Mouse (Mus musculus) limb, embryonic 14.5 days (tissue): ENCODE data around the gene Ppp1cc. TPM values are rescaled to one million over a fixed set of nuclear protein-coding genes. Genes with fewer than 3 reads are reported as not detected.
A peak's percentile ranks its signal among the peaks of the same experiment; 100 is the strongest.

ENCODE experiments used
- ATAC-seq: fragments of 200-750 bp; cut with Nextera tagmentation; 2 replicates; pipeline ENCODE4 v1.8.0; 2017; ENCODE audit warnings: low read depth, moderate number of reproducible peaks, moderate TSS enrichment; ENCODE audit not compliant: low FRiP score
- DNase-seq: peaks from one replicate; pipeline ENCODE4 v3.0.0-alpha.2; 2015; ENCODE audit warnings: low spot score
- H3K27ac ChIP-seq: fragments of 300-500 bp; sonication (generic); replicated peaks from 2 replicates; pipeline ENCODE4 v1.5.1; 2014; ENCODE audit warnings: low read depth, mild to moderate bottlenecking, low read length, moderate library complexity, mixed read lengths
- H3K27me3 ChIP-seq: fragments of 300-500 bp; sonication (generic); 2 replicates; pipeline ENCODE4 v1.6.1; 2014; ENCODE audit warnings: low read length, mixed read lengths; ENCODE audit not compliant: control insufficient read depth, insufficient read depth
- H3K36me3 ChIP-seq: fragments of 300-500 bp; sonication (generic); 2 replicates; pipeline ENCODE4 v1.6.1; 2014; ENCODE audit warnings: mild to moderate bottlenecking, low read length, moderate library complexity, mixed read lengths; ENCODE audit not compliant: control insufficient read depth, insufficient read depth
- H3K4me1 ChIP-seq: fragments of 300-500 bp; sonication (generic); 2 replicates; pipeline ENCODE4 v1.6.1; 2014; ENCODE audit warnings: antibody characterized with exemption, low read length, mixed read lengths; ENCODE audit not compliant: control insufficient read depth, insufficient read depth
- H3K4me2 ChIP-seq: fragments of 300-500 bp; sonication (generic); replicated peaks from 2 replicates; pipeline ENCODE4 v1.6.1; 2014; ENCODE audit warnings: low read depth, mild to moderate bottlenecking, low read length, moderate library complexity; ENCODE audit not compliant: severe bottlenecking
- H3K4me3 ChIP-seq: fragments of 300-500 bp; sonication (generic); replicated peaks from 2 replicates; pipeline ENCODE4 v1.5.1; 2014; ENCODE audit warnings: low read length
- H3K9ac ChIP-seq: fragments of 300-500 bp; sonication (generic); 2 replicates; pipeline ENCODE4 v1.6.1; 2014; ENCODE audit warnings: mild to moderate bottlenecking, low read depth, low read length, moderate library complexity; ENCODE audit not compliant: severe bottlenecking
- H3K9me3 ChIP-seq: fragments of 300-500 bp; sonication (generic); 2 replicates; pipeline ENCODE4 v1.6.1; 2016; ENCODE audit warnings: low read length; ENCODE audit not compliant: control insufficient read depth
- POLR2A ChIP-seq: fragments of 200-500 bp; IDR thresholded peaks from 2 replicates; pipeline ENCODE4 v1.8.0; 2012; ENCODE audit warnings: inconsistent platforms, mild to moderate bottlenecking, moderate library complexity, borderline replicate concordance; ENCODE audit not compliant: insufficient read depth, insufficient read length; ENCODE audit errors: extremely low read depth
- WGBS: fragments of 180-500 bp; shearing (Covaris S2); extraction: QIAGEN DNeasy Blood & Tissue Kit; methylation state at CpG from one replicate; pipeline ENCODE4 v1.1.7; 2014; 5-methylcytosine and 5-hydroxymethylcytosine counted together
- polyA plus RNA-seq, 2 experiments: library from polyadenylated mRNA; depleted of rRNA in 1 of 2; stranded (reverse) in 1 of 2; unstranded in 1 of 2; fragments of >200 nt; fragmentation: Nextera tagmentation in 1 of 2; extraction: Ambion mirVana in 1 of 2; gene quantifications; 2 replicates each; pipeline versions ENCODE4 v1.2.1 to v1.2.3; 2012 to 2014

The Ppp1cc gene
- polyA plus RNA-seq, 2 experiments: 234 to 275 TPM

- TF ChIP-seq POLR2A: no peak
- Histone ChIP-seq H3K9ac (no peak overlapping the region), H3K27ac (no peak overlapping the region), H3K27me3 (no peaks in the 10 kb centered on the region), H3K4me2 (no peak overlapping the region), H3K36me3 (peaks cover 84% of the 10 kb centered on the region), H3K4me1 (peaks cover 42% of the 10 kb centered on the region), H3K9me3 (no peaks in the 10 kb centered on the region), H3K4me3 (no peak overlapping the region)
- WGBS: 65% methylated on average over 3 of the region's 3 CpGs
- no peak for DNase-seq
- no peak for ATAC-seq
Observed at GRCm38 (mm10) chr5:122164011-122164410, 5.9 kb downstream of the Ppp1cc start.

- H3K9ac ChIP-seq: no peak overlapping the region
- peaks cover 92% of the 10 kb centered on the region for H3K36me3 ChIP-seq
- no peaks in the 10 kb centered on the region for H3K27me3 ChIP-seq
- 0 out of 2 replicates have a peak overlapping the region, but pooled peaks have one; percentile 34 for H3K27ac ChIP-seq
- no peak for ATAC-seq
- DNase-seq: no peak
- H3K4me3 ChIP-seq: no peak overlapping the region
- WGBS: 57% methylated on average over 6 of the region's 6 CpGs
- no peak overlapping the region for H3K4me2 ChIP-seq
- no peaks in the 10 kb centered on the region for H3K9me3 ChIP-seq
- no peak for TF ChIP-seq POLR2A
- peaks cover 31% of the 10 kb centered on the region for H3K4me1 ChIP-seq
Observed at GRCm38 (mm10) chr5:122165233-122165915, 7.3 kb downstream of the Ppp1cc start.

GRCm38 (mm10) chr5:122166636-122167161 lies 8.6 kb downstream of the Ppp1cc start:
- Histone ChIP-seq H3K4me1 (peaks cover 23% of the 10 kb centered on the region), H3K36me3 (peaks cover 94% of the 10 kb centered on the region), H3K4me3 (no peak overlapping the region), H3K27me3 (no peaks in the 10 kb centered on the region), H3K9me3 (no peaks in the 10 kb centered on the region), H3K27ac (no peak overlapping the region), H3K9ac (0 out of 2 replicates have a peak overlapping the region, but pooled peaks have one; percentile 4), H3K4me2 (no peak overlapping the region)
- ATAC-seq (no peak), DNase-seq (no peak)
- no peak for TF ChIP-seq POLR2A
- WGBS: 65% methylated on average over 8 of the region's 8 CpGs

- ATAC-seq: no peak
Observed at GRCm38 (mm10) chr5:122168344-122169069, 10.4 kb downstream of the Ppp1cc start.

GRCm38 (mm10) chr5:122171058-122171457 lies 13.0 kb downstream of the Ppp1cc start:
- Histone ChIP-seq H3K9me3 (no peaks in the 10 kb centered on the region), H3K9ac (no peak overlapping the region), H3K36me3 (peaks cover 84% of the 10 kb centered on the region), H3K27ac (no peak overlapping the region), H3K27me3 (no peaks in the 10 kb centered on the region), H3K4me1 (0 out of 2 replicates have a peak, but pooled peaks cover 4% of the 10 kb centered on the region), H3K4me2 (no peak overlapping the region), H3K4me3 (no peak overlapping the region)
- ATAC-seq (no peak), DNase-seq (no peak)
- no peak for TF ChIP-seq POLR2A
- 96% methylated on average over 8 of the region's 8 CpGs for whole genome bisulfite sequencing

More at GRCm38 (mm10) chr5:122168344-122169069, 10.4 kb downstream of the Ppp1cc start:
- TF ChIP-seq POLR2A: no peak
- Histone ChIP-seq H3K27ac (no peak overlapping the region), H3K4me3 (no peak overlapping the region), H3K27me3 (no peaks in the 10 kb centered on the region), H3K9me3 (no peaks in the 10 kb centered on the region), H3K4me2 (no peak overlapping the region), H3K9ac (no peak overlapping the region), H3K36me3 (peaks cover 96% of the 10 kb centered on the region), H3K4me1 (peaks cover 7% of the 10 kb centered on the region)
- WGBS: 91% methylated on average over 13 of the region's 14 CpGs
- DNase-seq: no peak
